Mouse (Mus musculus): ENCODE results near the gene Lsamp. TPM values are rescaled to one million over a fixed set of nuclear protein-coding genes. Genes with fewer than 3 reads are reported as not detected.
"Not testable (repeated sequence)": the region's sequence is repeated elsewhere in the genome, so short reads cannot be mapped to it uniquely, and the experiment has no call there.

The Lsamp gene
- polyA plus RNA-seq, 1 experiment: 0.04 TPM

DNA sequence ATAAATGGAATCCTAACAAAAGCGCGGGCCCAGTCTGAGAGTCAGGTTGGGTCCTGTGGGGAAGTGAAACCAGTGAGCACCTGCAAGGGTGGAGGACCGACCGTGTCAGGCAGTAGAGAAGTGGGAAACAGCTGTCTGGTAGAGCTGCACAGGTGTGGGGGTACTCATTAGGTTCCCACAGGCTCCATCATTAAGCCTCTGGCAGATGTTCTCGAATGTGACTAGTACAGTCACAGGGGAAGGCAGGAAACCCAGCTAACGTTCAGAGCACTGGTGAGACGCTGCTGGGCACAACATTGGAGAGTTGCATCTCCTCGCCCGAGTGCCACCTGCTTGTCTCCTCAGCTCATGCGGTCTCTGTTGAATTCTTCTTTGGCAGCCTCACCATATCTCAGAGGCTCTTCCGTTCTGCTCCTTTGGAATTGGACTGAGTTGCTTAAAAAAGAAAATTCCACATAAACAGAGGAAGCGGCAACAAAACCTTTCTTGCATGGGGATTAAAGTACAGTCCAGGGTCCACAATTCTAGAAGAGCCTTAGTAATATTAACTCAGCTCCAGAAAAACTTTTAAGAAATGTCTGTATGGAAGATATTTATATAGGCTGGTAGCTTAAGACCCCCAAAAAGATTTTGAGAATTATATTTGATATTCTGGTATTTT is 588.1 kb downstream of the Lsamp start:
- no peak overlapping the region for H3K27ac ChIP-seq (ENCODE audit: insufficient read depth, low read length)
- H3K4me1 ChIP-seq (ENCODE audit: control insufficient read depth, insufficient read depth, insufficient read length): no peaks in the 10 kb centered on the region
- no peaks in the 10 kb centered on the region for H3K36me3 ChIP-seq (ENCODE audit: control insufficient read depth, insufficient read depth, low read length)
- no peak for DNase-seq (ENCODE audit: low read depth in 1 of 2, low spot score in 2 of 2)
- H3K27me3 ChIP-seq (ENCODE audit: control insufficient read depth, insufficient read depth, low read length): no peaks in the 10 kb centered on the region
- WGBS: 78% methylated on average over 12 of the region's 12 CpGs
- H3K4me3 ChIP-seq (ENCODE audit: extremely low read depth, insufficient read depth, insufficient read length): no peak overlapping the region
- TF ChIP-seq POLR2A (IDR thresholded peaks at IDR 0.05; ENCODE audit: low read depth, low read length): no peak
- TF ChIP-seq CTCF (IDR thresholded peaks at IDR 0.05; ENCODE audit: extremely low read depth, insufficient read depth, insufficient read length, insufficient replicate concordance): no peak

DNA sequence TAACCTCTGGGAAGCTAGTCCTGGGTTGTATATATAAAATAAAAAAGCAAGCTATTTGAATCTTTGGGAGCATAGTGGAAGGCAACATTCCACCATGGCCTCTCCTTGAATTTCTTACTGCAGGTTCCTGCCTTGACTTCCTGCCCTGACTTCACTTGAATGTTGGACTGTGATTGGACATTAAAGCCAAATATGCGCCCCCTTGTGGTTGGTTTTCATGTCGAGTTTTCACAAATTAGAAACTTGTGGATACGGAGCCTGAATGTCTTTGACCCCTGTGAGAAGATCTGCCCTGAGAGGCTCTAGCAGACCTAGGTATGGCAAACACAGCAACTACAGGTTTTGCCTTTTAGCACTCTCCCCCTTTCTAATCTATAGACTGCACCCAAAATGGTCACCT is 597.9 kb downstream of the Lsamp start:
- Histone ChIP-seq H3K27me3 (ENCODE audit: control insufficient read depth, insufficient read depth, low read length) (no peaks in the 10 kb centered on the region), H3K36me3 (ENCODE audit: control insufficient read depth, insufficient read depth, low read length) (no peaks in the 10 kb centered on the region), H3K27ac (ENCODE audit: insufficient read depth, low read length) (no peak overlapping the region), H3K4me3 (ENCODE audit: extremely low read depth, insufficient read depth, insufficient read length) (no peak overlapping the region), H3K4me1 (ENCODE audit: control insufficient read depth, insufficient read depth, insufficient read length) (no peaks in the 10 kb centered on the region)
- WGBS: 75% methylated on average over 3 of the region's 3 CpGs
- TF ChIP-seq POLR2A (IDR thresholded peaks at IDR 0.05; ENCODE audit: low read depth, low read length): no peak
- TF ChIP-seq CTCF (IDR thresholded peaks at IDR 0.05; ENCODE audit: extremely low read depth, insufficient read depth, insufficient read length, insufficient replicate concordance): no peak
- DNase-seq (ENCODE audit: low read depth in 1 of 2, low spot score in 2 of 2): no peak

DNA sequence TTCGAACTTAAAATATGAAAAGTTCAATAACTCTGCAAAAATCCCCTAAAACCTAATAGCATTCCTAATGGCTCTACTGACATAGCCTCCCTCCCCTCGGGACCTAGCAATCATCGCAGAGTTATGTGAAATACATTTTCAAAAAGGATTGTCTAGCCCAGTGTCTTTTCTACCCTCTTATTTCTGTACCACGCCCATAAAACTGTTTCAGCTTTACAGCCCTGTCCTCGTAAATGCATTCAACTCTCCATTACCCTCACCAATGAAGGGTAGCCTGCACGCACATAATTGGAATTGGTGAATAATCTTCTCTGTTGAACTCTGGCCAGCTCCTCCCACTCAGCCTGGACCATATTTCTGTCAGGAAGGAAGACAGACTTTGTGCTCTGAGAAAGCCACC is 609.0 kb downstream of the Lsamp start:
- Histone ChIP-seq H3K27me3 (ENCODE audit: control insufficient read depth, insufficient read depth, low read length) (no peaks in the 10 kb centered on the region), H3K36me3 (ENCODE audit: control insufficient read depth, insufficient read depth, low read length) (no peaks in the 10 kb centered on the region), H3K4me3 (ENCODE audit: extremely low read depth, insufficient read depth, insufficient read length) (no peak overlapping the region), H3K4me1 (ENCODE audit: control insufficient read depth, insufficient read depth, insufficient read length) (no peaks in the 10 kb centered on the region), H3K27ac (ENCODE audit: insufficient read depth, low read length) (no peak overlapping the region)
- DNase-seq (ENCODE audit: low read depth in 1 of 2, low spot score in 2 of 2): no peak
- 89% methylated on average over 6 of the region's 6 CpGs for WGBS
- TF ChIP-seq CTCF (IDR thresholded peaks at IDR 0.05; ENCODE audit: extremely low read depth, insufficient read depth, insufficient read length, insufficient replicate concordance): no peak
- no peak for TF ChIP-seq POLR2A (IDR thresholded peaks at IDR 0.05; ENCODE audit: low read depth, low read length)

DNA sequence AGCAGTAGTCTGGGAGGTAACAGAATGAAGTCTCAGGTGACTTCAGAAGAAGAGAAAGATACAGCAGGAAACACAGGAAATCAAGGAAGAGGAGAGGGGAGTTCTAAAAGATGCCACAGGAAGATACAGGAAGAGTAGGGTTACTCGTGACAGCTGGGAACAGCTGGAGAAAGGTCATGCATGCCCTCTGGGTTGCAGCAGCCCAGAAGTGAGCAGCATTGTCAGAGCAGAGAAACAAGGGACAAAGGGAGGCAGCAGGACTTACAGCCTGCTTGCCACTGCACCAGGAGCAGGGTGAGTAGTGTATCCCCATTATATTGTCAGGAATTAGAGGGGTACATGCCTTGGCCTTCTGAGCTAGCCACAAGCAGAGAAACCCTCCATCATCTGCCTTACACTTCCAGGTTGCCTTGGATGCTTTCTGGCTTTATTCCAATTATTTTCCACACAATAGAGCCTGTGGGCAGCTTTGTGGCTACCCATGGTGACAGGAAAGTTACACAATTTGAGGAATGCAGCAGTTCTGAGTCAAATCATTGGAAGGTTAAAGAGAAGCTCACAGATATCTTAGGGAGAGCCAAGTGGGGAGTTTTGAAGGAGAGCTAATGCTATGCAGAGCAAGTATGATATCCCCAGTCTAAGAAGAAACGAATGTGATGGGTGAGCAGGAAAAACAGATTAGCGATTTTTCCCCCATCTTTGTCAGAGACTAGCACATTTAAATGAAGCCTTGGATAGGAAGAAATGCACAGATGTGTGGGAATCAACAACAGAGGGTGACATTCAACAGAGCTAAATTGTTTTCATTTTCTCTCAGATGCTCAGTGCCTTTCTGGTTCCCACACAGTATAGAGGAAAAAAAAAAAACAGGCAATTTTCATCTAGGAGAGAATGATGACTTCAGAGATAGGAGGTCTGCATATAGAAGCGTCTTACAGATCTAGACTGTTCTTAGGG is 617.5 kb downstream of the Lsamp start:
- TF ChIP-seq POLR2A (IDR thresholded peaks at IDR 0.05; ENCODE audit: low read depth, low read length) (no peak), CTCF (IDR thresholded peaks at IDR 0.05; ENCODE audit: extremely low read depth, insufficient read depth, insufficient read length, insufficient replicate concordance) (no peak)
- 61% methylated on average over 4 of the region's 4 CpGs for WGBS
- Histone ChIP-seq H3K36me3 (ENCODE audit: control insufficient read depth, insufficient read depth, low read length) (no peaks in the 10 kb centered on the region), H3K4me1 (ENCODE audit: control insufficient read depth, insufficient read depth, insufficient read length) (no peaks in the 10 kb centered on the region), H3K27ac (ENCODE audit: insufficient read depth, low read length) (no peak overlapping the region), H3K4me3 (ENCODE audit: extremely low read depth, insufficient read depth, insufficient read length) (no peak overlapping the region), H3K27me3 (ENCODE audit: control insufficient read depth, insufficient read depth, low read length) (no peaks in the 10 kb centered on the region)
- no peak for DNase-seq (ENCODE audit: low read depth in 1 of 2, low spot score in 2 of 2)

DNA sequence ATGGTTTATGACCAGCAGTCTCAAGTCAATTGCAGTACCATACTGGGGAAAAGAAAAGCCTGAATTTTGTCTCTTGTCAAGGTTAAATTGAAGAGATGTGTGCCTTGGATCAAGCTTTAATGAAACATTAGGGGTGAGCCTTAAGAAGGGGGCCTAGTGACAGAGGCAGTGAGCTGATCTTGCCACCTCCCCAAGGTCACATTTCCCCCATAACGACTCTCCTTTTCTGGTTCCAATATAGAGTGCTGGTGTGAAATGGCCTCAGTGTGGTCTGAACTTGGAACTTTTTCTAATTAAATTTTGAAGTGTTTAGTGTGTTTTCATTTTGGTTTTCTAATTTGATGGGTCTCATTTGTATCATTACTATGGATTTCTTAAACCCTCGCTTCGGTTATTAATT is 623.3 kb downstream of the Lsamp start:
- 86% methylated on average over 3 of the region's 3 CpGs for WGBS
- Histone ChIP-seq H3K27me3 (ENCODE audit: control insufficient read depth, insufficient read depth, low read length) (no peaks in the 10 kb centered on the region), H3K36me3 (ENCODE audit: control insufficient read depth, insufficient read depth, low read length) (no peaks in the 10 kb centered on the region), H3K27ac (ENCODE audit: insufficient read depth, low read length) (no peak overlapping the region), H3K4me1 (ENCODE audit: control insufficient read depth, insufficient read depth, insufficient read length) (no peaks in the 10 kb centered on the region), H3K4me3 (ENCODE audit: extremely low read depth, insufficient read depth, insufficient read length) (no peak overlapping the region)
- TF ChIP-seq POLR2A (IDR thresholded peaks at IDR 0.05; ENCODE audit: low read depth, low read length): no peak
- no peak for DNase-seq (ENCODE audit: low read depth in 1 of 2, low spot score in 2 of 2)

DNA sequence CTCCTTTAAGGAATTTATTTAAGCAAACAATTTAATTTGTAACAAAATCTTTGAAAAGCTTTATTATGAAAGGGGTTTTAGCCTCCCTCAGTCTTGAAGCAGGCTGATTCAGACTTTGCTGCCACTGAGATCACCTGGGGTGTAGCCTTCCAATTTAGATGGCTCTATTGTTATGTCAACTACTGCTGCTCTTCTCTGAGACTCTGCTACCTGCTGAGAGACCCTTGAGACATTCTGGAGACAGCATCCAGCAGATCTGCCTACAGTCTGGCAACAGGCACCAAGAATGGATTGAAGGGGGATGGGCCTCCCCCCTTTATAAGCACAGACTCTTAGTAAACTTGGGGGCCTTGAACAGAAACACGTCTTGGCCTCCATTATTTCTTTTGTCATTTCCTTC is 632.5 kb downstream of the Lsamp start:
- WGBS: 51% methylated on average over 1 of the region's 1 CpGs

DNA sequence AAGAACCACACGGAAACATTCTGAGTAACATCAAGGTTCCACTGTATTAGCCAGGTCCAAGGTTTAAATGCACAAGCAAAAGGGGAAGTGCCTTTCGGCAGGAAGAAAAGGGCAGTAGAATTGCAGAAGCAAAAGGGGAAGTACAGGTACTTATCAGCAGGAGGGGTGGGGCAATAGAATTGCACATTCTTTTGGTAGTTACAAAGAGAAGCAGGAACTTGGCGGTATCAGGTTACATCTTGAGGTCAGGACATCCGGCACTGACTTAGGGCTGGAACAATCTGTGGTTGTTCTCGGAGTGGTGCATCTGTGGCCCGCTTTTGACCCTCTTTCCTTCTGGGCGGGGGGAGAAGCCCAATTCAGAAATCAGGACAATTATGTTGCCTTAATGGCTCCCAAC is 636.9 kb downstream of the Lsamp start:
- H3K36me3 ChIP-seq (ENCODE audit: control insufficient read depth, insufficient read depth, low read length); H3K4me1 ChIP-seq (ENCODE audit: control insufficient read depth, insufficient read depth, insufficient read length); H3K27me3 ChIP-seq (ENCODE audit: control insufficient read depth, insufficient read depth, low read length); H3K4me3 ChIP-seq (ENCODE audit: extremely low read depth, insufficient read depth, insufficient read length); DNase-seq (ENCODE audit: low read depth in 1 of 2, low spot score in 2 of 2); H3K27ac ChIP-seq (ENCODE audit: insufficient read depth, low read length): not testable (repeated sequence)
- WGBS: 37% methylated on average over 7 of the region's 7 CpGs

More for the DNA sequence above, 632.5 kb downstream of the Lsamp start:
- not testable (repeated sequence) for DNase-seq (ENCODE audit: low read depth in 1 of 2, low spot score in 2 of 2); H3K27me3 ChIP-seq (ENCODE audit: control insufficient read depth, insufficient read depth, low read length); H3K4me3 ChIP-seq (ENCODE audit: extremely low read depth, insufficient read depth, insufficient read length); H3K27ac ChIP-seq (ENCODE audit: insufficient read depth, low read length); H3K36me3 ChIP-seq (ENCODE audit: control insufficient read depth, insufficient read depth, low read length); H3K4me1 ChIP-seq (ENCODE audit: control insufficient read depth, insufficient read depth, insufficient read length)
